Mouse (Mus musculus) liver, embryonic 14.5 days (tissue): ENCODE results near the gene Poc1a. TPM values are rescaled to one million over a fixed set of nuclear protein-coding genes. Genes with fewer than 3 reads are reported as not detected.

Experiments
- ATAC-seq: fragments of 200-750 bp; cut with Nextera tagmentation; 2 replicates; pipeline ENCODE4 v1.8.0; 2017; ENCODE audit warnings: moderate number of reproducible peaks, mild to moderate bottlenecking, moderate library complexity; ENCODE audit not compliant: insufficient read depth
- DNase-seq, 3 experiments: peaks; one replicate each; pipeline ENCODE4 v3.0.0-alpha.2; 2012 to 2013; ENCODE audit warnings: low read depth in 3 of 3, low spot score in 3 of 3
- H3K27ac ChIP-seq: fragments of 300-500 bp; sonication (generic); 2 replicates; pipeline ENCODE4 v1.5.1; 2014; ENCODE audit warnings: moderate library complexity, mild to moderate bottlenecking, control low read depth, inconsistent platforms
- H3K27me3 ChIP-seq: fragments of 300-500 bp; sonication (generic); 2 replicates; pipeline ENCODE4 v1.6.1; 2014; ENCODE audit warnings: mild to moderate bottlenecking, low read length, moderate library complexity; ENCODE audit not compliant: control insufficient read depth, insufficient read depth
- H3K36me3 ChIP-seq: fragments of 300-500 bp; sonication (generic); replicated peaks from 2 replicates; pipeline ENCODE4 v1.6.1; 2014; ENCODE audit warnings: low read depth; ENCODE audit not compliant: control insufficient read depth, insufficient read depth
- H3K4me1 ChIP-seq, 2 experiments: fragments of 200-500 bp in 1 of 2; fragments of 300-500 bp in 1 of 2; sonication (generic) in 1 of 2; replicated peaks; 2 replicates each; pipeline ENCODE4 v1.6.1; 2012 to 2014; ENCODE audit warnings: antibody characterized with exemption in 1 of 2, inconsistent platforms in 1 of 2, low read length in 1 of 2; ENCODE audit not compliant: control insufficient read depth in 2 of 2, insufficient read depth in 2 of 2
- H3K4me2 ChIP-seq: fragments of 300-500 bp; sonication (generic); 2 replicates; pipeline ENCODE4 v1.6.1; 2014; ENCODE audit warnings: low read depth, mild to moderate bottlenecking, control low read depth, moderate library complexity
- H3K4me3 ChIP-seq, 2 experiments: fragments of 200-500 bp in 1 of 2; fragments of 300-500 bp in 1 of 2; sonication (generic) in 1 of 2; 2 replicates each; pipeline ENCODE4 v1.5.1; 2012 to 2014; ENCODE audit warnings: low read depth in 2 of 2, low read length in 2 of 2, mild to moderate bottlenecking in 2 of 2, control low read depth in 1 of 2, inconsistent platforms in 1 of 2, moderate library complexity in 1 of 2; ENCODE audit not compliant: insufficient read depth in 1 of 2
- H3K9ac ChIP-seq: fragments of 300-500 bp; sonication (generic); replicated peaks from 2 replicates; pipeline ENCODE4 v1.6.1; 2014; ENCODE audit warnings: mild to moderate bottlenecking, control low read depth, moderate library complexity
- H3K9me3 ChIP-seq: fragments of 300-500 bp; sonication (generic); 2 replicates; pipeline ENCODE4 v1.6.1; 2016; ENCODE audit warnings: low read length, mixed read lengths; ENCODE audit not compliant: control insufficient read depth
- CTCF ChIP-seq: IDR thresholded peaks from 2 replicates; pipeline ENCODE4 v1.5.1; 2016; ENCODE audit warnings: antibody characterized with exemption, low read depth, control low read depth
- EP300 ChIP-seq: IDR thresholded peaks from 2 replicates; pipeline ENCODE4 v1.6.1; 2016; ENCODE audit warnings: antibody characterized with exemption, low read depth
- WGBS: fragments of 180-500 bp; shearing (Covaris S2); extraction: QIAGEN DNeasy Blood & Tissue Kit; methylation state at CpG from one replicate; pipeline ENCODE4 v1.1.7; 2014; ENCODE audit not compliant: insufficient replicate concordance; 5-methylcytosine and 5-hydroxymethylcytosine counted together
- polyA plus RNA-seq, 2 experiments: library from polyadenylated mRNA; depleted of rRNA in 1 of 2; stranded (reverse) in 1 of 2; unstranded in 1 of 2; fragments of >200 nt; fragmentation: Nextera tagmentation in 1 of 2; extraction: Ambion mirVana in 1 of 2; gene quantifications; 2 replicates each; pipeline versions ENCODE4 v1.2.1 to v1.2.3; 2012 to 2014

Gene Poc1a
- polyA plus RNA-seq, 2 experiments = 17.8 to 21.4 TPM

DNA sequence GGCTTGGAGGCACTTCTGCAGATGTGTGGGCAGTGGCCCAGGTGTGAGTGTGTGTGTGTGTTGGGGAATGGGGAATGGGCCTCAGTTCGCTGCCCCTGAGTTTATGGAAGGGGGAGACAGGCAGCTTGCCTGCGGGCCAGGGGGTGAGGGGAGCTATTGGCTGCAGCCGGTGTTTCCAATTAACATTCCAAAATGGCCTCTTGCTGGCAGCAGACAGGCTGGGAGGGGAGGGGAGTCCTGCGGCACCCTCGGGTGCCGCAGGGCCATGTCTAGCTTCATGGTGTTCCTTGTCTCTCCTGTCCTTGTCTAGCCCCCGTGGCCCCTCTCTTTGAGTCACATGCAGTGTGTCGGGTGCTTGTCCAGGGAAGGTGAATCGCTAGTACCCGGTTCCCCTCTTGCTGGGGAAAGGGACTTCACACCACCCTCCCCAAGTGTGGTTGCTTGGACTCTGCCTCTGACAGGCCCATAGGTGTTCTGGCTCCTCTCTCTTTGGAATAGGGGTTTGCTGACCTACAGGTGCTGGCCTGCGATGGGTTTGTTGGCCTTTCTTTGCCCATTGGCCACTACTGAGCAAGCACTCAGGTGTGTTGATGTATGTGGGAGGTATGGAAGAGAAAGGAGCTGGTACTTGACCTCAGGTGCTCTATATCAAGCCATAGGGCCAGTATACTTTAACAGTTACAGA lies 89.1 kb downstream of the Poc1a start:
- 14% methylated on average over 11 of the region's 11 CpGs for WGBS
- H3K4me1 ChIP-seq = peaks cover 12 to 19% of the 10 kb centered on the region in 2 experiments
- no peak overlapping the region for H3K27ac ChIP-seq

DNA sequence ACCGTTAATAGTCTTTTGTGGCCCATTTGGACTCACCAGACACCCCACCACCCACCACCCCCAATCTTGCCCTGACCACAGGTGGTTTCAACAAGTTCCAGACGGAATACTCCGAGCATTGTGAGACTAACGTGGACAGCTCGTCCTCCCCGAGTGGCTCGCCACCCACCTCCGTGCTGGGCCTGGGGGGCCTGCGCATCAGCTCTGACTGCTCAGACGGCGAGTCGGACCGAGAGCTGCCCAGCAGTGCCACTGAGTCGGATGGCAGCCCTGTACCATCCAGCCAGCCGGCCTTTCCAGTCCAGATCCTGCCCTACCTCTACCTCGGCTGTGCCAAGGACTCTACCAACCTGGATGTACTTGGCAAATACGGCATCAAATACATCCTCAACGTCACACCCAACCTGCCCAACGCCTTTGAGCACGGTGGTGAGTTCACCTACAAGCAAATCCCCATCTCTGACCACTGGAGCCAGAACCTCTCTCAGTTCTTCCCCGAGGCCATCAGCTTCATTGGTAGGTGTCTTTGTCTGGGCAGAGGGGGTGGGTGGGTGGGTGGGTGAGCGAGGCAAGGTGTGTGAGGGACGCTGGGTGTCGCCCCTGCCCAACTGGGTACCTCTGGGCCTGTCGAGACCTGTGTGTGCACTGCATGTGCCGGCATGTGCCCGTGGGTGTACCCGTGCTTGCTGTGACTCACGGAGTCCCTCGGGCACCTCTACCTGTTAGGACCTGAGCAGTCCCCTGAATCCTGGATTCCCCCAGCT lies 89.9 kb downstream of the Poc1a start:
- Histone ChIP-seq H3K36me3 (peaks cover 3% of the 10 kb centered on the region; the same call in 1 of the 2 replicates), H3K4me1 (peaks cover 12 to 19% of the 10 kb centered on the region in 2 experiments), H3K4me2 (peak overlapping the region; percentile 100), H3K27me3 (peaks cover 9% of the 10 kb centered on the region; the same call in 1 of the 2 replicates), H3K9ac (no peak overlapping the region), H3K4me3 (no peak overlapping the region), H3K27ac (no peak overlapping the region), H3K9me3 (no peaks in the 10 kb centered on the region)
- ATAC-seq (no peak), DNase-seq (no peak)
- WGBS = 81% methylated on average over 30 of the region's 30 CpGs
- TF ChIP-seq EP300 (no peak), CTCF (no peak)

More for the DNA sequence above, 89.1 kb downstream of the Poc1a start:
- H3K4me3 ChIP-seq = peak overlapping the region; percentile 61 to 86
- H3K9me3 ChIP-seq = no peaks in the 10 kb centered on the region
- TF ChIP-seq CTCF (no peak), EP300 (no peak)
- DNase-seq (no peak), ATAC-seq (no peak)
- peaks cover 3% of the 10 kb centered on the region; the same call in 1 of the 2 replicates for H3K36me3 ChIP-seq
- H3K27me3 ChIP-seq = peaks cover 9% of the 10 kb centered on the region; the same call in 1 of the 2 replicates
- peak overlapping the region; percentile 70 for H3K9ac ChIP-seq
- peak overlapping the region; percentile 100 for H3K4me2 ChIP-seq

DNA sequence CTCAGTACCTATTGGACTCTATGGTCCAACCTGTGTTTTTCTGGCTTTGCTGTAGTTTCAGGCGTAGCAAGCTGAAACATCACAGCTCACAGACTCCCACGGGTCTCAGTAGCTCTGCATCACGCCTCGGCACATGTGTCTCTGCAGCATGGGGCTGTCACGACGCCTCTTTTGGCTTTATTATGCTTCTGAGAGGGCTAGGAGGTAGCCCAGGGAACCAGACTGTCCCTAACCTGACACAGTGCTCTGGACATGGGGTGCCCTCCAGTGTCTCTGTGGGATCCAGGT lies 90.5 kb downstream of the Poc1a start:
- Histone ChIP-seq H3K27me3 (peaks cover 9% of the 10 kb centered on the region; the same call in 1 of the 2 replicates), H3K36me3 (peaks cover 3% of the 10 kb centered on the region; the same call in 1 of the 2 replicates), H3K27ac (no peak overlapping the region), H3K4me1 (peaks cover 12 to 19% of the 10 kb centered on the region in 2 experiments), H3K4me2 (no peak overlapping the region), H3K4me3 (no peak overlapping the region), H3K9me3 (no peaks in the 10 kb centered on the region), H3K9ac (no peak overlapping the region)
- DNase-seq (no peak), ATAC-seq (no peak)
- TF ChIP-seq EP300 (no peak), CTCF (no peak)
- WGBS = 58% methylated on average over 6 of the region's 6 CpGs

DNA sequence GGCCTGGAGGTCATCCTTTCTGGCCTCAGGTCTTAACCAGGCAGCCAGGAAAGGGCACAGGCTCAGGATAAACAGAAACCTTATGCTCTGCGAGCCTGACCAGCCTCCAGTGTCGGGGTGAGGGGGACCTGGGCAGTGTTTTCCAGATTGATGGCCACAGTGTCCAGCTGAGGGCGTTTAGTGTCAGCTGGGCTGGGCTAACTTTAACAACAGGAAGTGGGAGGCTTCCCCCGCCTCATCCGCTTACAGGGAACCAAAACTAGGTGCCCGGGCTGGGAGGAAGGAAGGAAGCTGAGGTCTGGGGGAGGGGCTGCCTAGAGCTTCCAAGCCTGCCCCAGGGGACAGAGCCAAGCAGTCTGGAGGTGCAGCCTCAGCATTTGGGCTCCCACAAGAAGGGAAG lies 90.9 kb downstream of the Poc1a start:
- DNase-seq (peak in 1 of 3 experiments; percentile 11), ATAC-seq (no peak)
- peaks cover 12 to 19% of the 10 kb centered on the region in 2 experiments for H3K4me1 ChIP-seq
- H3K9me3 ChIP-seq = no peaks in the 10 kb centered on the region
- H3K27ac ChIP-seq = no peak overlapping the region
- no peak overlapping the region for H3K9ac ChIP-seq
- H3K4me2 ChIP-seq = no peak overlapping the region
- TF ChIP-seq CTCF (no peak), EP300 (no peak)
- H3K36me3 ChIP-seq = peaks cover 3% of the 10 kb centered on the region; the same call in 1 of the 2 replicates
- 34% methylated on average over 6 of the region's 6 CpGs for WGBS
- H3K4me3 ChIP-seq = no peak overlapping the region
- peaks cover 9% of the 10 kb centered on the region; the same call in 1 of the 2 replicates for H3K27me3 ChIP-seq
